Mouse (Mus musculus): ENCODE data around the gene Hlcs. TPM values are rescaled to one million over a fixed set of nuclear protein-coding genes. Genes with fewer than 3 reads are reported as not detected.

The Hlcs gene
- 10 to 100 TPM; 16.6 to 17.4 TPM for total RNA-seq (2021)
- long read RNA-seq, experiment 1, full-length matches to known transcripts: 3 of 18 reads
- long read RNA-seq, experiment 1, partial matches to known transcripts: 4 of 18 reads
- long read RNA-seq, experiment 1, other reads (novel, unspliced or antisense): 11 of 18 reads
- long read RNA-seq, experiment 2, full-length matches to known transcripts: 4 of 13 reads
- long read RNA-seq, experiment 2, partial matches to known transcripts: 2 of 13 reads
- long read RNA-seq, experiment 2, other reads (novel, unspliced or antisense): 7 of 13 reads

DNA sequence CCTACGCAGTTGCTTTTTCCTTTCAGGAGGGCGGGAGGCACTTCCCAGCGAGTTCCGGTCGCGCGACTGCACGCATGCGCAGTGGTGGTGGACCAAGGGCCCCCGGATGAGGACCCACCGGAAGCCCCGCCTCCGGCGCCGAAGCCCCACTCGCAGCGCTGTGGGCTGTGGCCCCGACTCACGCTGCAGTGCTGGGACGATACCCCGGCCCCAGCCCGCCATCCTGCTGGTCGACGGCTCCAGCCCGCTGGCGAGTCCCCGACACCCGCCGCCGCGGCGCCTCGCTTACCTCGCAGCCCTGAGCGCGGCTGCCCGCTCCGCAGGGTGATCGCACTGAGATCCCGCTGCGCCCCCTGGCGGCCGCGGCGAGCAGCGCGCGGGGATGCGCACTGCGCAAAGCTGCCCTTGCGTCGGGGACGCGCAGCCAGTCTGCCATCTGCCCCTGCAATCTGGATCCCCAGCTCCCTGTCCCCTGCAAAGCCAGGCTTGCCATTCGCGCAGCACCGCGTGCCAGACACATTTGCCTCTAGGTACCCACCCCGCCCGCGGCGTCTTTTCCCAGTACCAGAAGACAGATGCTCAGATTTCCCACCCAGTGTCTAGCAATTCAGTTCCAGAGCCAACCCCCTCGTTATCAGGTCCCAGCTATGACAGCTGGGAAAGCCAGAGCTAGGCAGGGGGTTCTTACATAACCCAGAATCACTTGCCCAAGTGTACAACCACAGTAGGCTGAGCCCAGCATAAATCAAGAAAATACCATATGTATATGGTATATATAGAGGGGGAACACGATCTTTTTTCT, at the start of gene Hlcs:
Hlcs (minus strand) TSS at position 343 of the 802 bp plus-strand sequence.
- TF ChIP-seq CTCF (IDR thresholded peaks at IDR 0.05): peak; percentile 99
- DNase-seq (ENCODE audit: extremely low spot score in 1 of 2, low spot score in 2 of 2): peak; percentile 99
- Histone ChIP-seq H3K4me3 (peak within 1 kb of the TSS; percentile 91), H3K27ac (peak within 1 kb of the TSS; percentile 100)
- intact Hi-C loops (cut with DNase I): loop anchor here (1.0 to 5.0 kb wide), 3 partner anchors 24 to 254 kb away; partner anchors contain the start of gene Ttc3

DNA sequence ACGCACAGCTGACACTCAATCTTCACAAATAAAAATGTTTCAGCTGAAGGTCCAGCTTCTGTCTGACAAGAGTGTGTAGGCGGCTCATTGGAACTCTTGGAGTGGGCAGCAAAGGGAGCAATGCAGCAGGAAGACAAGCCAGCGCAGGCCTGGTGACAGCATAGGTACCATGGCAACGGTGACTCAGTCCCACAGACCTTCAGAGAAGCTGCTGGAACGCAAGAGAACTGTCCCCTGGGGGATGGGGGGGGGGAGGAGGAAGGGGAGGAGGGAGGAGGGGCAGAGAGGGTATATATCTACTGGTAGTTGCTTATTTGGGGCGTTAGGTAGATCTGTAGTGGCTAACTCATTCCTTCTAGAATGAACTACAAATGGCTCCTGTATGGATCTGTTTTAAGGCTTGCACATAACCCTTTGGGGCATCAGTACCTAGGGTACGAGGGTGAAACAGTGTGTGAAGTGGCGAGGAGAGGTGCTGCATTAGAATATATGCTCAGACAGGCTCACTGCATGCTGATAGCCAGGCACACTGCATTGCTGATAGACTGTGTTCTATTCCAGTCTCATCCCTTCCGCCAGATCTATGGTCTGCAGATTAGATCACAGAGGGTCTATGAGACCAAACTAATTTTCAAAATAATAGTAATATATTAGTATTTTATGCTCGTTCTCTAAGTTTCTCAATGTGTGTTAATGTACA, 49.0 kb upstream of the Hlcs start:
- peak; percentile 76 to 78 for DNase-seq (ENCODE audit: extremely low spot score in 1 of 2, low spot score in 2 of 2)
- intact Hi-C loops (cut with DNase I): no loop called here
- TF ChIP-seq CTCF (IDR thresholded peaks at IDR 0.05): no peak
- Histone ChIP-seq H3K27ac (peak overlapping the region; percentile 65), H3K4me3 (no peak overlapping the region)

DNA sequence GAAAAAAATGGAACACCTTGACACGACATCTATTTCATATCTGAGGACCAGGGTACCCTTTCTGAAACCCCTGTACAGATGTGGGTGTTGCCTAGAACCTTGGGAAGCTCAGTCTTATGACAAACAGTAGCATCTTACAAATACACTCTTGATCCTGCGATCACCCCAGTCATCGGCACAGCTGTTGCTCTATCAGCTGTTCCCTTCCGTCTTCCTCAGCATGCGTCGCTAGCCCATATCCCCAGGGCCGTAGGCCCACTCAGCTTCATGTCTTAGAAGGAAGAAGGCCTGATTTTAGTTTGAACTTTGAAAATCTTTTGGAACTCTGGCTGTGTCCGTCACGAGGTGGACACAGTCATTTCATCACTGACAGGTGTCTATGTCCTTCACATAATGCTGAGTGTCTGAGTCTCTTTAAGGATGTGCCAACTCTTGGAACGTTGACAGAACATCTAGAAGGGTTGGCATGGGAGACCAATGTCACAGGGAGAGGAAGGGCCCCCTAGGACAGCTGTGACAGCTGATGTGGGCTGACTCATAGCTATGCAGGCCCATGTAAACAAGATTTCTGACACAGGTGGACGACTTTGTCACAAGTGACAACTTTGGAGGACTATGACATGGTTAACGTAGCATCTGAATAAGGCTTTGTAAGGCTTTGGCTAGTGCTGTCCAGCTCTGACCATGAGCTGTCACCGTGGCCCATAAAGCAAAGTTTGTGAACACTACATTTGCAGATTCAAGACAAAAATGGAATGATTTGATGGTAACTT, 47.4 kb upstream of the Hlcs start:
- no peak overlapping the region for H3K4me3 ChIP-seq
- no peak overlapping the region for H3K27ac ChIP-seq
- DNase-seq (ENCODE audit: extremely low spot score in 1 of 2, low spot score in 2 of 2): no peak
- intact Hi-C loops (cut with DNase I): no loop called here
- TF ChIP-seq CTCF (IDR thresholded peaks at IDR 0.05): no peak

DNA sequence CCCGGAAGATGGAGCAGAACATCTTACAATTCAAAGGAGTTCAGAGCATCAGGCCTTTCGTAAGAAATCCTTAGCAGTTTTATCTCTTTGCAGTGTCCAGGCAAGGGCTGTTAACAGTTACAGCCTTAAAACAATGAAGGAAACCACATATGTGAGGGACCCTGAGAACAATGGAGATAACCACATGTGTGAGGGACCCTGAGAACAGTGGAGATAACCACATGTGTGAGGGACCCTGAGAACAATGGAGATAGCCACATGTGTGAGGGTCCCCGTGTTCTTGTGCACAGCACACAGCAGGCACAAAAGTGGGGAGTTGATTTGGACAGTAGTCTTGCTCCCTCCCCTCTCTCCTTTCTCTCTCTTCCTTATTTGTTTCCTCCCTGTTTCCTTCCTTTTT, 44.7 kb upstream of the Hlcs start:
- Histone ChIP-seq H3K4me3 (no peak overlapping the region), H3K27ac (no peak overlapping the region)
- no peak for DNase-seq (ENCODE audit: extremely low spot score in 1 of 2, low spot score in 2 of 2)
- intact Hi-C loops (cut with DNase I): no loop called here
- TF ChIP-seq CTCF (IDR thresholded peaks at IDR 0.05): no peak

DNA sequence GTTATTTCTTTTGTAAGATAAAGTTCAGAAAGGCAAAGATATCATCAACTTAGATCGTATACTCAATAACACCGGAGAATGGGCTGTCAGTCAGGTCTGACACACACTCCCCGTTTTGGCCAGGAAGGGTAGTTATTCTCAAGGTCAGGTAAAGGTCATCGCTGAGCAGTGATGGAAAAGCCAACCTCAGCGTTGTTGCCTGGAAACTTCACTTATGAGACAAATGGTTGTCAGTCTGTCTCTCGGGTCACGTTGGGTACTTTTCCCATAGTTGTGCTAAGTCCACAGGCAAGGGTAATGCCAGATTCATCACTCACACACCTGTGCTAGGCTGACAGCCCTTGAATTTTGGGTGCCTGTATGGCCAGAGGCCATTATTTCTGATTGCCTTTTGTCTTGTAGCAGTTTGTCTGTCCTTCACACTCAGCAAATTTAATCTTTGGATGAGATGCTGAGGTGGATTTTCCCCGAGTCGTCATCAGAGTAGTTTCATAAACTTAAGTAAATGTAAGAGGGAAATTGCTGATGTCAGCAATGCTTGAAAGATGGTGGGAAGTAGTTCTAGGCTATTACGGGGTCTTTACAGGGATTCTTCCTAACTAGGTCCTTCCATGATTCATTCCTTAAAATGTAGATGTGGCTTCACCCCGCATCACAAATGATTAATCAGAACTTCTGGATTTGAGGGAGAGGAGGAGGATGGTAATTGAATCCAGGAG, 43.6 kb upstream of the Hlcs start:
- intact Hi-C loops (cut with DNase I): no loop called here
- H3K4me3 ChIP-seq: no peak overlapping the region
- DNase-seq (ENCODE audit: extremely low spot score in 1 of 2, low spot score in 2 of 2): no peak
- no peak overlapping the region for H3K27ac ChIP-seq
- no peak for TF ChIP-seq CTCF (IDR thresholded peaks at IDR 0.05)

DNA sequence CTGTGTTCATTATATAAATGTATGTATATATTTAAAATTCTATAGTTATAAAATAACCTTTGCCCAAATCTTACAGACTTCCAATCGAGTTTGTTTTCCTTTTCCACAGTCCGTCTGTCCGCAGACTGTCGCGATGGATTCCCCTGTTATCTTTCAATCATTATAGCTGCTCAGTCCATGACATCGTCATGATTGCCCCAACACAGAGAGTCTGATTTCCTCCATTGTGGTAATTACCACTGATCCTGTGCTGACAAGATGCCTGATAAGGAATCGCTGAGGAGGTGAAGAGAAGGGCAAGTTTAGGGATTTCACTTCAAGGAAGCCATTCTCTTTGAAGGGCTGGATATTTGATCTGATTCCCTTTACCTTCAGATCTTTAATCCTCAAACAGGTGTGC, 42.7 kb upstream of the Hlcs start:
- DNase-seq (ENCODE audit: extremely low spot score in 1 of 2, low spot score in 2 of 2): no peak
- Histone ChIP-seq H3K27ac (no peak overlapping the region), H3K4me3 (no peak overlapping the region)
- no peak for TF ChIP-seq CTCF (IDR thresholded peaks at IDR 0.05)
- intact Hi-C loops (cut with DNase I): no loop called here

DNA sequence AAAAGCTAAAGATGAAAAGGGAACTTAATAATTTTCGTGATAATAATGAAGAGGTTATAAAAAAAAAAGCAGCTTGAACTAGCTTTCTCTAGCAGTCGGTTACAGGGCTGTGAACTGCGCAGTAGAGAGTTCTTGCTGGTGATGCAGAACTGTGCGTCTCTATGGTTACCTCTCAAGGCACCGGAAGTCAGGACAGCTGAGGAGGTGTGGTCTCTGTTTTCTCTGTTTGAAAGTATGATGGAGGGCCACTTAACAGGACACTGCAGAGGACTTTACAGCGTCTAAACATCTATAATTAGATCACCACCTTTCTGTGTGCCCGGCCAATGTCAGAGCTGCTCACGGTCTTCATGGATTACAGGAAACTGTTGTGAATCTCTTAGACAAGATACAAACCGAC, 41.1 kb upstream of the Hlcs start:
- TF ChIP-seq CTCF (IDR thresholded peaks at IDR 0.05): no peak
- H3K27ac ChIP-seq: no peak overlapping the region
- intact Hi-C loops (cut with DNase I): no loop called here
- no peak overlapping the region for H3K4me3 ChIP-seq
- no peak for DNase-seq (ENCODE audit: extremely low spot score in 1 of 2, low spot score in 2 of 2)

DNA sequence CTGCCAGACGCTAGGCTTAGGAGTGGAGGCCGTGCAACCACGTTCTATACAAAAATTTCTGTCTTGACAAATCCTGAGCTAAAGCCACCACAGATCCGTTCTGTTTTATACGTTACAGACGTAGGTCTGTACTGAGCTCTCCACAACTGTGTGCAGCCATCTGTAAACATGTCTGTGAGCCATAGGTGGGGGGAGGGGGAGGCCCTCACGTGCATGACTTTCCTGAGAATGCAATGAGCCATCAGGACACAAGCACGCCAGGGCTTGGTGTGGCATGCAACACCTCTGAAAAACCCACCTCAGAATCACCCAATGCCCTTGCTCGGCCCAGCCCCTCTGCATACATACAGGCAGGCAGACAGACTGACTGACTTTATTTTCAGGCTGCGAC, 36.9 kb upstream of the Hlcs start:
- TF ChIP-seq CTCF (IDR thresholded peaks at IDR 0.05): no peak
- no peak overlapping the region for H3K27ac ChIP-seq
- intact Hi-C loops (cut with DNase I): no loop called here
- no peak for DNase-seq (ENCODE audit: extremely low spot score in 1 of 2, low spot score in 2 of 2)
- no peak overlapping the region for H3K4me3 ChIP-seq

DNA sequence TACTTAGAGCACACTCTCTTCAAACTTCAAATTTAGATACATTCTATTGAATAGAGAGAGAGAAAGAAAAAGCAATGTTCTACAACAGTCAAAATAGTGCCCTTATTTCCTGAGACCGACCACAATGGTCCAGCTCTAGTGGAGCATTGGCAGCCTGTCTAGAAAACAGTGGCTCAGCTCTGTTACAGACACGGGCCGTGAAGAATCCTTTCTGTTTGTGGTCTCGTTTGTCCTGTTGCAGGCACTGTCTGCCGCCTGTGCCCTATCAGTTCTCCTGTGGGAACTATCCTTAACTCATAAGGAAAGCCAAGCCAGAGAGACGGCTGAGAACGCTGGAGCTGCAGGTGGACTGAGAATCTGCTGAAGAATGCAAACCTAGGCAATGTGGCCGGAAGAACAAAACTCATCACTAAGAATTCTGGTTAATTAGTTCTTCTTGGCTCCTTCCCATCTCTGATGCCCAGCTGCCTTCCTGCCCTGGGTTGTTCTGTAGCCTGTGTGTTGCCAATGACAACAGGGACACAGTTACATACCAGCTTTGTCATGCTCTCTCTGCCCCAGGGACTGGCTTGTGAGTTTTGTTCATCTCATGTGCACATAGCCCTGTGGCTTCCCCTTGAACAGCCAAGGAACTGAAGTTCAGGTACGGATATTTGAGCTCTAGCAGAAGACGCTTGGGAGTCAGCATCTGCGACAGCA, 36.4 kb upstream of the Hlcs start:
- 0 out of 2 replicates have a peak overlapping the region, but pooled peaks have one; percentile 13 for H3K4me3 ChIP-seq

DNA sequence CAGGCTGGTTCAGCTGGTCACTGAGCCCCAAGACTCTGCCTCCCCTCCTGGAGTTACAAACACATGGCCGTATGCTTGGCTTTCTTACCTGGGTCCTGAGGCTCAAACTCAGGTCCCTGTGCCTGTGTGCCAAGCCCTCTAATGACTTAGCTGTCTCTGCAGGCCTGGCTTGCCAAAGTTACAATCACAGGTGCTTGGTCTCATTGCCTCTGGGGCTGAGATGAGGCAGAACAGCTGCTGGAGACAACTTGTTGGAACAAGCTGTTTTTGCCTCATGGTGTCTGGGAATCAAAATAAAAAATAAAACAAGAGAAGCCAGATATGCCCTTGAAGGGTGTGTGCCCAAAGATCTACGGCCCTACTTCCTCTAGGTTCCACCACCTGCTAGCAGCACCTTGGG, 35.4 kb upstream of the Hlcs start:
- no peak for TF ChIP-seq CTCF (IDR thresholded peaks at IDR 0.05)
- intact Hi-C loops (cut with DNase I): no loop called here
- Histone ChIP-seq H3K27ac (no peak overlapping the region), H3K4me3 (no peak overlapping the region)
- no peak for DNase-seq (ENCODE audit: extremely low spot score in 1 of 2, low spot score in 2 of 2)

More for the DNA sequence above, 36.4 kb upstream of the Hlcs start:
- intact Hi-C loops (cut with DNase I): no loop called here
- 0 out of 2 replicates have a peak overlapping the region, but pooled peaks have one; percentile 15 for H3K27ac ChIP-seq
- TF ChIP-seq CTCF (IDR thresholded peaks at IDR 0.05): no peak
- DNase-seq (ENCODE audit: extremely low spot score in 1 of 2, low spot score in 2 of 2): no peak

Measured in left cerebral cortex, adult 2 months (tissue).